Mouse (Mus musculus): ENCODE measurements around the gene Fam198a. TPM values are rescaled to one million over a fixed set of nuclear protein-coding genes. Genes with fewer than 3 reads are reported as not detected.

Gene Fam198a
- polyA plus RNA-seq, 1 experiment from 2014 or later = 1.0 TPM

GRCm38 (mm10) chr9:122023873-122024272 is 73.1 kb downstream of the Fam198a start:
- Histone ChIP-seq H3K9me3 (ENCODE audit: control insufficient read depth) (no peaks in the 10 kb centered on the region), H3K36me3 (ENCODE audit: control insufficient read depth, insufficient read depth) (no peaks in the 10 kb centered on the region), H3K27me3 (replicated peaks; ENCODE audit: control insufficient read depth, insufficient read depth, low read length) (no peaks in the 10 kb centered on the region), H3K4me1 (replicated peaks; ENCODE audit: control insufficient read depth, insufficient read depth, low read length) (0 out of 2 replicates have a peak, but pooled peaks cover 3% of the 10 kb centered on the region), H3K4me3 (ENCODE audit: low read depth, low read length) (no peak overlapping the region), H3K9ac (ENCODE audit: low read depth, low read length) (no peak overlapping the region), H3K4me2 (replicated peaks; ENCODE audit: low read depth) (no peak overlapping the region), H3K27ac (ENCODE audit: low read depth, low read length) (no peak overlapping the region; the same call in 1 of the 2 replicates)
- WGBS = 74% methylated on average over 5 of the region's 5 CpGs
- TF ChIP-seq CTCF (IDR thresholded peaks at IDR 0.05; ENCODE audit: low read depth) = no peak
- no peak for ATAC-seq

- no peak for TF ChIP-seq CTCF (IDR thresholded peaks at IDR 0.05; ENCODE audit: low read depth)
- H3K9ac ChIP-seq (ENCODE audit: low read depth, low read length) = no peak overlapping the region
- ATAC-seq = no peak
- 93% methylated on average over 6 of the region's 6 CpGs for WGBS
- no peak overlapping the region for H3K4me3 ChIP-seq (ENCODE audit: low read depth, low read length)
- 0 out of 2 replicates have a peak, but pooled peaks cover 3% of the 10 kb centered on the region for H3K4me1 ChIP-seq (replicated peaks; ENCODE audit: control insufficient read depth, insufficient read depth, low read length)
- H3K36me3 ChIP-seq (ENCODE audit: control insufficient read depth, insufficient read depth) = no peaks in the 10 kb centered on the region
- H3K27me3 ChIP-seq (replicated peaks; ENCODE audit: control insufficient read depth, insufficient read depth, low read length) = no peaks in the 10 kb centered on the region
- H3K4me2 ChIP-seq (replicated peaks; ENCODE audit: low read depth) = no peak overlapping the region
- H3K9me3 ChIP-seq (ENCODE audit: control insufficient read depth) = no peaks in the 10 kb centered on the region
- H3K27ac ChIP-seq (ENCODE audit: low read depth, low read length) = no peak overlapping the region
These were observed 73.6 kb downstream of the Fam198a start for GRCm38 (mm10) chr9:122024419-122024818.

- Histone ChIP-seq H3K4me2 (replicated peaks; ENCODE audit: low read depth) (no peak overlapping the region), H3K27ac (ENCODE audit: low read depth, low read length) (no peak overlapping the region), H3K9me3 (ENCODE audit: control insufficient read depth) (no peaks in the 10 kb centered on the region), H3K27me3 (replicated peaks; ENCODE audit: control insufficient read depth, insufficient read depth, low read length) (no peaks in the 10 kb centered on the region), H3K4me3 (ENCODE audit: low read depth, low read length) (no peak overlapping the region), H3K36me3 (ENCODE audit: control insufficient read depth, insufficient read depth) (no peaks in the 10 kb centered on the region), H3K9ac (ENCODE audit: low read depth, low read length) (no peak overlapping the region), H3K4me1 (replicated peaks; ENCODE audit: control insufficient read depth, insufficient read depth, low read length) (0 out of 2 replicates have a peak, but pooled peaks cover 3% of the 10 kb centered on the region)
- no peak for TF ChIP-seq CTCF (IDR thresholded peaks at IDR 0.05; ENCODE audit: low read depth)
- WGBS = 38% methylated on average over 7 of the region's 7 CpGs
- no peak for ATAC-seq
These were observed 75.2 kb downstream of the Fam198a start for GRCm38 (mm10) chr9:122025855-122026590.

- no peak overlapping the region for H3K4me3 ChIP-seq (ENCODE audit: low read depth, low read length)
- TF ChIP-seq CTCF (IDR thresholded peaks at IDR 0.05; ENCODE audit: low read depth) = no peak
- no peaks in the 10 kb centered on the region for H3K27me3 ChIP-seq (replicated peaks; ENCODE audit: control insufficient read depth, insufficient read depth, low read length)
- no peak overlapping the region for H3K9ac ChIP-seq (ENCODE audit: low read depth, low read length)
- 0 out of 2 replicates have a peak, but pooled peaks cover 3% of the 10 kb centered on the region for H3K4me1 ChIP-seq (replicated peaks; ENCODE audit: control insufficient read depth, insufficient read depth, low read length)
- H3K27ac ChIP-seq (ENCODE audit: low read depth, low read length) = peak overlapping the region; percentile 12; the same call in 1 of the 2 replicates
- no peak for ATAC-seq
- H3K9me3 ChIP-seq (ENCODE audit: control insufficient read depth) = no peaks in the 10 kb centered on the region
- no peak overlapping the region for H3K4me2 ChIP-seq (replicated peaks; ENCODE audit: low read depth)
- WGBS = 62% methylated on average over 6 of the region's 6 CpGs
- H3K36me3 ChIP-seq (ENCODE audit: control insufficient read depth, insufficient read depth) = no peaks in the 10 kb centered on the region
These were observed 76.5 kb downstream of the Fam198a start for GRCm38 (mm10) chr9:122027081-122027913.

- H3K36me3 ChIP-seq (ENCODE audit: control insufficient read depth, insufficient read depth) = no peaks in the 10 kb centered on the region
- 0 out of 2 replicates have a peak, but pooled peaks cover 3% of the 10 kb centered on the region for H3K4me1 ChIP-seq (replicated peaks; ENCODE audit: control insufficient read depth, insufficient read depth, low read length)
- no peak for ATAC-seq
- H3K4me2 ChIP-seq (replicated peaks; ENCODE audit: low read depth) = no peak overlapping the region
- no peak overlapping the region for H3K4me3 ChIP-seq (ENCODE audit: low read depth, low read length)
- WGBS = 56% methylated on average over 11 of the region's 11 CpGs
- no peaks in the 10 kb centered on the region for H3K9me3 ChIP-seq (ENCODE audit: control insufficient read depth)
- no peak for TF ChIP-seq CTCF (IDR thresholded peaks at IDR 0.05; ENCODE audit: low read depth)
- H3K27me3 ChIP-seq (replicated peaks; ENCODE audit: control insufficient read depth, insufficient read depth, low read length) = no peaks in the 10 kb centered on the region
- peak overlapping the region; percentile 54 for H3K27ac ChIP-seq (ENCODE audit: low read depth, low read length)
- H3K9ac ChIP-seq (ENCODE audit: low read depth, low read length) = no peak overlapping the region
These were observed 77.3 kb downstream of the Fam198a start for GRCm38 (mm10) chr9:122027914-122028745.
